ENCODE assay signal across 17 mouse cellular contexts in the genomic region with DNA sequence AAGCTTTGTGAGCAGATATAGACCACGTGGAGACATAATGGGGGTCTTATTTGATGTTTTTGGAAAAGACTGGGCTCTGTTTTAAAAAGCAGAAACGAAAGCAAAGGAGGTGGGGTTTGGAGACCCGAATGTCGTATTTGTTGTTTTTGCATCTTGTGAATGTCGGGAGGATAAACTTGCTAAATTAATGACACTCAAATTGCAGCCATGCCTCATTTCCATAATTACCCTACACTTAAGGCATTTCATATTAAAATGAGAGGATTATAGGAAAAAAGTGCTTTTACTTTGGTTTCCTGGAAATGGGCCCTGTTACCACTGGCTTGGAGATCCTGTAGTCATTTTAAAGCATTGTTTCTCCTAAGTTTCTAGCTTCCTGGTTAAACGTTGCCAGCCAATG.
"Had no signal": no experiment of that assay in that cellular context is flagged by ENCODE, and none has a peak within 500 bp of the region (broad histone marks: within the 10 kb centered on the region; RNA-seq: fewer than 3 reads in every experiment).

No protein-coding gene starts in this region.

- DNase-seq: lung, adult 18-20 months; lung, embryonic 14.5 days; lung, postnatal 10 days; lung, postnatal 4 days; retina, postnatal 1 day; right cerebral cortex, adult 18-20 months; right cerebral cortex, postnatal 25 days; right cerebral cortex, postnatal 4 days; spleen, adult 18-20 months; thymus, adult 18-20 months; thymus, postnatal 14 days; thymus, postnatal 36 days had no signal

- ATAC-seq: midbrain, embryonic 13.5 days; midbrain, embryonic 15.5 days had no signal

- H3K9ac ChIP-seq: lung, embryonic 14.5 days; midbrain, embryonic 15.5 days; neural tube, embryonic 13.5 days had no signal

- H3K4me3 ChIP-seq: midbrain, embryonic 13.5 days; midbrain, embryonic 15.5 days; neural tube, embryonic 13.5 days; neural tube, embryonic 15.5 days had no signal

- H3K9me3 ChIP-seq: midbrain, embryonic 13.5 days; midbrain, embryonic 15.5 days; neural tube, embryonic 13.5 days; neural tube, embryonic 15.5 days had no signal

- H3K27ac ChIP-seq: midbrain, embryonic 15.5 days; neural tube, embryonic 13.5 days; neural tube, embryonic 15.5 days had no signal

- H3K4me2 ChIP-seq: lung, embryonic 14.5 days; midbrain, embryonic 11.5 days; midbrain, embryonic 13.5 days; midbrain, embryonic 15.5 days; neural tube, embryonic 13.5 days; neural tube, embryonic 15.5 days had no signal

- H3K36me3 ChIP-seq: neural tube, embryonic 15.5 days had no signal

- H3K27me3 ChIP-seq: midbrain, embryonic 13.5 days; midbrain, embryonic 15.5 days; neural tube, embryonic 15.5 days had no signal
